Mouse (Mus musculus) cerebellum, postnatal 14 days (tissue): ENCODE results near the gene Rxra.

Experiments
- DNase-seq, 2 experiments: peaks; one replicate each; pipeline ENCODE4 v3.0.0; 2021; ENCODE audit warnings: mixed read lengths in 2 of 2

Gene Rxra

GRCm38 (mm10) chr2:27769701-27770100 lies 93.5 kb downstream of the Rxra start:
- DNase-seq = peak in 1 of 2 experiments; percentile 9

GRCm38 (mm10) chr2:27770205-27770604 lies 94.0 kb downstream of the Rxra start:
- peak; percentile 81 to 92 for DNase-seq

DNA sequence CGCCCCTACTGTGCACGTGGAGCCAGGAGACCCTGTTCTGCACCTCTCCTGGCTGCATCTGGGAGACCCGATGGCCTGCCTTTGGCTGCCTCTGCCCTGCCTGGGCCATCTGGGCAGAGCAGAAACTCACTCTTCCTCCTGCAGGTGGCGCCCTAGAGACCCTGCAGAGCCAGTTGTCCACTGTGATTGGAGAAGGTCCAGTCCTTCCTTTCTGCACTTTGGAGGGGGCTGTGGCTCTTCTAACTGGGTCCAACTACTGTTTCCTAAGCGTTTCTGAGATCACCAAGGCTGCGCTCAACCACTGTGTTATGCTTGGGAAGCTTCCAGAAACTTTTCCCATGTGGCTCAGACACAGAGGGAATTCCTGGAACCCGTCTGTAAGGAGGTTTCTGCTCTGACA lies 95.7 kb downstream of the Rxra start:
- peak; percentile 89 to 95 for DNase-seq

GRCm38 (mm10) chr2:27772841-27773388 lies 96.7 kb downstream of the Rxra start:
- peak in 1 of 2 experiments; percentile 26 for DNase-seq

GRCm38 (mm10) chr2:27773980-27774730 lies 97.9 kb downstream of the Rxra start:
- no peak for DNase-seq

DNA sequence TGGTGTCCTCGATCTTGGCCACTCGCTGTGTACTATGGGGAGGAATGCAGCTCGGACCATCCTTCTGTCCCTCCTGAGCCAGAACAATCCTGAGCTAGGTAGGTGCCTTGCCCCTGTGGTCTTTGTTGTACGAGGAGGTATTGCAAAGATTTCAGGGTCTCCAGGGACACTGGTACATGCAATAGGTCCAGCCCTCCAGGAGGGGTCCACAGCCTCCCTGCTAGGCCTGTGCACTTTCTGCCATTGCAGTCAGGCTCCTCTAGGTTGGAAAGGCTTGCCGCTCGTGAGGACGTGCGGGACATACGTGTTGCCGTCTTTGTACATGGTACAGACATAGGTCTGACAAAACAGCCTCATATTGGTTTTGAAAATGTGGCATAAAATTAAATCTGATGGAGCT lies 98.8 kb downstream of the Rxra start:
- DNase-seq = no peak

DNA sequence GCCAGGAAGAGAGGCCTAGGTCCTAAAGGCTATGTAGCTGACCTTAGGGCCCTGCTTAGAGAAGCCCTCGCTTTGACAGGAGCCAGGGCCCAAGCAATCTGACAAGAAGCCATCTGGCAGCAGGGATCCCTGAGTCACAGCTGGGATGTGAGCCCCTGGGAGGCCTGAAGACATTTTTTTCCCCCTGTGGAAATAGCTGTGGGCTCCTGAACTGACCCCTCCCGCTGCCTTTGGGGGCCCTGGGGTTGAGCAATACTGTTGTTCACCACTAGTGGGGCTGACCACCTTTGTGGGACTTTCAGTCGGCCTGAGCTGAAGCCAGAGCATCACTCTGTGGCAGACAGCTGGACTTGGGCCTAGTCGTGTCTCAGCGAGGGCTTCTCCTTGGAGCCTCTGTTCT lies 99.4 kb downstream of the Rxra start:
- DNase-seq = no peak

- no peak for DNase-seq
These were observed 101.5 kb downstream of the Rxra start for GRCm38 (mm10) chr2:27777756-27778155.

DNA sequence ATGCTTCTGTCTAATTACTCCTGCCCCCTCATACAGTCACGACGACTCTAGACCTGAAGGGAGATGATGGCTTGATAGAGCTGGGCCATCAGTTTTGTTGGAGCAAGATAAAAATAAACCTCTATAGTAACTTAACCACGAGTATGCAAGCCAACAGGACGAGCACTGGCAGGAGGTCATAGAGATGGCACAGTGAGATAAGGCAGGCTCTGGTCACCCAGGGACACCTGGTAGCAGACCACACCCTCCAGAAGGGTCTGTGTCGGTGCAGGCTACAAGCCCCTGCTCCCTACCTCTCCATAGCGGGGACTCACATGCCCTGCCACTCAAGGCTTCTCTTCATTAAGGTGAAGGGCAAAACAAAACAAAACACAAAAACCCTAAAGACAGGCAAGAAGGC lies 102.0 kb downstream of the Rxra start:
- DNase-seq = no peak

DNA sequence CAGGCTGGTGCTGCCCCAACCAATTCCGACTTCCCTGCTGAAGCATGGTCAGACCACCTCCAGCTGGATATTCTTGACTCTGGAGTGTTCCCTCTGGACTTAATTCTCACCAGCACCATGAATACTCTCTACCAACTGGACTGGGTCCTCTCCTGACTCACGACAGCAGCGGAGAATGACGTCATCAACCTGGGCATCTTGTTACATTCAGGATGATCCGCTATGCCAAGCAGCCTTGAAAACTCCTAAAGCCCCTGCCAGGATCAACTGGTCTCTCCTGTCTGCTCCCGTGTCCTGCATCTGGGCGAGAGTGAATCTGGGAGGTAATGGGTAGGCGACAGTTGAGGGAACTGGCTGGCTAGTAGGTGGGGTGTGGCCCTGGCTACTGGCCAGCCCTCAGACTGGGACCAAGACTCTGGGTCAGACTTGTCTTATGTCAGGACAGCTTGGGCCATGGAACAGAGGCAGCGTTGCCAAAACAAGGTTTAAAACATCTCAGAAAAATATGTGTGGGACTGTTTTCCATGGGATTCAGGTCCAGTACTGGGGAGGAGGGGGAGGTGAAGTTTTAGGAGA lies 103.1 kb downstream of the Rxra start:
- no peak for DNase-seq

DNA sequence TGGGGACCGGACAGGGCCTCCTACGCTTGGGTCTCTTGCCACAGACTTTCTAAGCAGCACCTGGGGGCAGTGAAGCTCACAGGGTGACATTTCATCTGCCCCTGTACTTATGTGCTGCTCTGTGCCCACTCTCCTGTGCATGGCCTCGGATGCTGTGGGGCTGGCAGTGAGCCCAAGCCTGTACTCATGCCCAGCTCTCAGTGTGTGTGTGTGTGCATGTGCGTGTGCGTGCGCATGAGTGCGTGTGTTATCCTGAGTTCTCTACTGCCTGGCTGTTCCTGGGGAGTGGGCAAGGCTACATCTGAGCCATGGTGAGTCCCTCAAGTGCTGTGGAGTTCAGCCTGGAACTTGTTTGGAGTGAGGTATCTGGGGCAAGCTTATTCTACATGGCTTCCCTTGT lies 103.9 kb downstream of the Rxra start:
- peak; percentile 61 to 76 for DNase-seq

DNA sequence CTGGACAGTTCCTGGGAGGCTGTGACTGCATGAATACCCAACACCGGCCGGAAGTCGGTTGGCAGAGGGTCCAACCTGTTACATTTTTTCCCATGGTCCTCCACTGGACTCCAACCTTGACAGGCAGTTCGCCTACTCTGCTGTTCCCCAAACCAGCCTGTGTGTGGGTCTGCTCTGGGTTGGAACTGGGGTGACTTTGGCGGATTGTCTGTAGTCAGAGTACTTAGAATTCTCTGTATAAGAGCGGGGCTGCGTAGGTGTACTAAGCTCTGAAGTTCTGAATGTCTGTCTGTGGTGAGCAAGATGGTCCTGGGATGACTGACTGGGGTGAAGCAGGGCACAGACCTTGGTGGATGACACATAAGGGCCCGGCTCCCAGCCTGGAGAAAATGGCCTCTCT lies 109.1 kb downstream of the Rxra start:
- no peak for DNase-seq

DNA sequence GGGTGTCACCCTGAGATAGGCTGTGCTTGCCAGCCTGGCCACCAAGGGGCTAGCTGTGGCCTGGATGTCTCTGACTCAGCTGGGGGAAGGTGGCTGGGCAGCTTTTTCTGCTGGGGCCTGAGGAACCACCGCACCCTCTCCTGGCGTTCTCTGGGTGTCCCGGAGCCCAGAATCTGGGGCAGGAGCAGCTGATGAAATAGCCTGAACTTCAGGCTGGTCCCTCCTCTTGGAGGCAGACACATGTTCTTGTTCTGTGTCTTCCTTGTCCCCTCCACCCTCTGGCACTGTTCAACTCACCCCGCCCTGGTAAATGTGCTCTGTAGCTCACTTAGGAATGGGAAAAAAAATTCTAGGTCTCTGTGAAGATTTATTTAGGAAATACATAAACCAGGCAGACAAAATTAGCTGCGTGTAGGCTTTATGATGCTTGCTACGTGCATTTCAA lies 109.8 kb downstream of the Rxra start:
- no peak for DNase-seq

GRCm38 (mm10) chr2:27791571-27791970 lies 115.3 kb downstream of the Rxra start:
- DNase-seq = no peak

GRCm38 (mm10) chr2:27799018-27799417 lies 122.8 kb downstream of the Rxra start:
- no peak for DNase-seq

GRCm38 (mm10) chr2:27801041-27801440 lies 124.8 kb downstream of the Rxra start:
- DNase-seq = no peak

- no peak for DNase-seq
These were observed 126.3 kb downstream of the Rxra start for GRCm38 (mm10) chr2:27802493-27802892.

- DNase-seq = no peak
These were observed 130.5 kb downstream of the Rxra start for GRCm38 (mm10) chr2:27806691-27807090.

DNA sequence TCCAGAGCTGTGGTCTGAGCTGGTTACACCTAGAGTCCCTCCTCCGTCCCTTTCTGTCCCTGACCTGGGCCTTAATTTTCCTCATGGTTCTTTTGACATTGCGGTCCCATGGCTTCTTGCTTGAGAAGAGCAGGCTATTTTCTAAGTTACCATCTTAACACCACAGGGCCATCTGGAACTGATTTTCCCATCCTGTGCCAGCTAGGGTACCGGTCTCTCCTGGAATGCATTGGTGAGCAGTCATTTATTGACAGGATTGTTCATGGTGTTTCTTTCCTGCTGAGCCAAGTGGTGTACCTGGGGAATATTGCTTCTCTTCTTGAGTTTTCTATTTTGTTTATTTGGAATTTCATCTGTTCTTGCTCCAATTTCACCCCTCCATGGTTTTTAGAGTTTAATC lies 131.4 kb downstream of the Rxra start:
- no peak for DNase-seq

DNA sequence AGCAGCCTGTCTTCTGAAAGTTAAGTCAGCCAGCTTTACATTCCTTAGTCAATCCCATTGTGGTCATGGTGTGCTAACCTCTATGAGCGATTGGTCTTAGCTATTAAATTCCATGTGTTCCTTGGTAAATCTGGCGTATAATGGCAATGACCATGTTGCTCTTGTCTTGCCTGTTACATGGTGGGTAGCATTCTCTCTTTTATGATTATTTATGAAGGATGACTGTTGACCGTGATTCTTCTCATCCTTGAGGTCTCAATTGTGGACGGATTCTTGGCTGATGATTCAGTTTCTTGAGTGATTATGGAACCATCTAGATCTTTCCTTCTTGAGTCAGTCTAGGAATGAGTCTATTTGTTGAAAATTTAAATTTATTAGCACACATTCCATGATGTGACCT lies 133.7 kb downstream of the Rxra start:
- no peak for DNase-seq
